Mouse (Mus musculus) heart, embryonic 16.5 days (tissue): ENCODE data around the gene Tedc2. TPM values are rescaled to one million over a fixed set of nuclear protein-coding genes. Genes with fewer than 3 reads are reported as not detected.
A peak's percentile ranks its signal among the peaks of the same experiment; 100 is the strongest.

Experiments
- ATAC-seq: fragments of 200-750 bp; cut with Nextera tagmentation; replicated peaks from 2 replicates; pipeline ENCODE4 v1.8.0; 2017; ENCODE audit warnings: moderate number of reproducible peaks; ENCODE audit not compliant: insufficient read depth, low FRiP score; ENCODE audit errors: extremely low read depth
- H3K27ac ChIP-seq: fragments of 300-500 bp; sonication (generic); 2 replicates; pipeline ENCODE4 v1.5.1; 2014; ENCODE audit warnings: mild to moderate bottlenecking, low read length, control low read depth, moderate library complexity
- H3K27me3 ChIP-seq: fragments of 300-500 bp; sonication (generic); 2 replicates; pipeline ENCODE4 v1.6.1; 2014; ENCODE audit warnings: low read length, mixed read lengths; ENCODE audit not compliant: control insufficient read depth, insufficient read depth
- H3K36me3 ChIP-seq: fragments of 300-500 bp; sonication (generic); 2 replicates; pipeline ENCODE4 v1.6.1; 2014; ENCODE audit not compliant: control insufficient read depth, insufficient read depth
- H3K4me1 ChIP-seq: fragments of 300-500 bp; sonication (generic); 2 replicates; pipeline ENCODE4 v1.6.1; 2014; ENCODE audit warnings: low read length, mixed read lengths; ENCODE audit not compliant: control insufficient read depth, insufficient read depth
- H3K4me2 ChIP-seq: fragments of 300-500 bp; sonication (generic); 2 replicates; pipeline ENCODE4 v1.6.1; 2014; ENCODE audit warnings: low read depth, mild to moderate bottlenecking, control low read depth, low read length
- H3K4me3 ChIP-seq: fragments of 300-500 bp; sonication (generic); 2 replicates; pipeline ENCODE4 v1.5.1; 2014; ENCODE audit warnings: mild to moderate bottlenecking, control low read depth, low read length
- H3K9ac ChIP-seq: fragments of 300-500 bp; sonication (generic); 2 replicates; pipeline ENCODE4 v1.6.1; 2014; ENCODE audit warnings: low read length, control low read depth
- H3K9me3 ChIP-seq: fragments of 300-500 bp; sonication (generic); replicated peaks from 2 replicates; pipeline ENCODE4 v1.6.1; 2016; ENCODE audit warnings: low read length; ENCODE audit not compliant: control insufficient read depth
- WGBS: fragments of 180-500 bp; shearing (Covaris S2); extraction: QIAGEN DNeasy Blood & Tissue Kit; methylation state at CpG from one replicate; pipeline ENCODE4 v1.1.7; 2014; 5-methylcytosine and 5-hydroxymethylcytosine counted together
- polyA plus RNA-seq: library from polyadenylated mRNA; unstranded; fragments of >200 nt; fragmentation: Nextera tagmentation; extraction: Ambion mirVana; gene quantifications from 2 replicates; pipeline ENCODE4 v1.2.1, GENCODE M21; 2015

The Tedc2 gene
- polyA plus RNA-seq, 1 experiment from 2014 or later = 4.2 TPM

- Histone ChIP-seq H3K4me3 (peak overlapping the region; percentile 91), H3K9ac (peak overlapping the region; percentile 92), H3K27me3 (no peaks in the 10 kb centered on the region), H3K36me3 (peaks cover 28% of the 10 kb centered on the region), H3K4me1 (peaks cover 11% of the 10 kb centered on the region), H3K4me2 (peak overlapping the region; percentile 81), H3K27ac (peak overlapping the region; percentile 73), H3K9me3 (no peaks in the 10 kb centered on the region)
- no peak for ATAC-seq
- WGBS = under 1% methylated on average over 32 of the region's 32 CpGs
Measured at GRCm38 (mm10) chr17:24250988-24251319, 30.3 kb upstream of the Tedc2 start.

GRCm38 (mm10) chr17:24248641-24249040 is 28.0 kb upstream of the Tedc2 start:
- Histone ChIP-seq H3K9ac (no peak overlapping the region), H3K27ac (no peak overlapping the region), H3K27me3 (no peaks in the 10 kb centered on the region), H3K36me3 (peaks cover 46% of the 10 kb centered on the region), H3K9me3 (peaks cover 6% of the 10 kb centered on the region), H3K4me2 (no peak overlapping the region), H3K4me1 (peaks cover 11% of the 10 kb centered on the region), H3K4me3 (no peak overlapping the region)
- 94% methylated on average over 2 of the region's 2 CpGs for WGBS
- no peak for ATAC-seq

- WGBS = 96% methylated on average over 8 of the region's 8 CpGs
- no peak for ATAC-seq
- no peak overlapping the region for H3K4me2 ChIP-seq
Measured at GRCm38 (mm10) chr17:24244061-24244460, 23.4 kb upstream of the Tedc2 start.

GRCm38 (mm10) chr17:24243311-24243969 is 22.8 kb upstream of the Tedc2 start:
- no peak overlapping the region for H3K9ac ChIP-seq
- no peak for ATAC-seq
- WGBS = 86% methylated on average over 4 of the region's 4 CpGs

More at GRCm38 (mm10) chr17:24244061-24244460, 23.4 kb upstream of the Tedc2 start:
- Histone ChIP-seq H3K9me3 (peaks cover 9% of the 10 kb centered on the region), H3K4me1 (no peaks in the 10 kb centered on the region), H3K27me3 (no peaks in the 10 kb centered on the region), H3K9ac (no peak overlapping the region), H3K27ac (no peak overlapping the region), H3K4me3 (no peak overlapping the region), H3K36me3 (peaks cover 83% of the 10 kb centered on the region)

GRCm38 (mm10) chr17:24236921-24237320 is 16.3 kb upstream of the Tedc2 start:
- Histone ChIP-seq H3K4me2 (no peak overlapping the region), H3K9ac (no peak overlapping the region), H3K36me3 (peaks cover 83% of the 10 kb centered on the region), H3K9me3 (peaks cover 3% of the 10 kb centered on the region), H3K27ac (no peak overlapping the region), H3K4me3 (no peak overlapping the region), H3K27me3 (no peaks in the 10 kb centered on the region), H3K4me1 (peaks cover 2% of the 10 kb centered on the region; the same call in 1 of the 2 replicates)
- 77% methylated on average over 7 of the region's 7 CpGs for WGBS
- ATAC-seq = no peak

More at GRCm38 (mm10) chr17:24243311-24243969, 22.8 kb upstream of the Tedc2 start:
- Histone ChIP-seq H3K4me1 (no peaks in the 10 kb centered on the region), H3K27ac (no peak overlapping the region), H3K9me3 (peaks cover 9% of the 10 kb centered on the region), H3K4me3 (no peak overlapping the region), H3K4me2 (no peak overlapping the region), H3K27me3 (no peaks in the 10 kb centered on the region), H3K36me3 (peaks cover 83% of the 10 kb centered on the region)

- Histone ChIP-seq H3K4me3 (no peak overlapping the region), H3K4me2 (no peak overlapping the region), H3K36me3 (peaks cover 81% of the 10 kb centered on the region), H3K4me1 (peaks cover 2% of the 10 kb centered on the region; the same call in 1 of the 2 replicates), H3K9me3 (peaks cover 3% of the 10 kb centered on the region), H3K9ac (no peak overlapping the region), H3K27ac (no peak overlapping the region), H3K27me3 (no peaks in the 10 kb centered on the region)
- 97% methylated on average over 1 of the region's 1 CpGs for WGBS
- no peak for ATAC-seq
Measured at GRCm38 (mm10) chr17:24236479-24236878, 15.8 kb upstream of the Tedc2 start.

GRCm38 (mm10) chr17:24227941-24228340 is 7.3 kb upstream of the Tedc2 start:
- 86% methylated on average over 7 of the region's 7 CpGs for WGBS
- ATAC-seq = no peak

DNA sequence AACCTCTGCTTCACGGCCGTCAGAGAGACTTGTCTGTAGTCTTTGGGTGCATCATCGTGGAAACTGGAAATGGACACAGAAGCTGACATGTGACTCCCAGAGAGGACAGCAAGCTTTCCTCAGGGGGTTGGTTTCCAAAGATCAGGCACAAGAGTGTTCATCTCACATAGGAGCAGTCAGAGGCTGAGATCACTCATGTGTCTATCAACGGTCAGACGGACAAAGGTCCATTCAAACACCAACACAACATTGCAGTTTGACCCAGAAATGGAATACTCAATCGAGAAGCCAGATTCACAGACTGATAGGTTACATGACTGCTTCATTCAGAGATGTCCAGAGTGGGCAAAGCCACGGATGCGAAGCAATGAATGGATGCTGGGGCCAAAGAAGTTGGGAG is 6.1 kb upstream of the Tedc2 start:
- H3K4me3 ChIP-seq = no peak overlapping the region
- H3K4me1 ChIP-seq = no peaks in the 10 kb centered on the region
- H3K9ac ChIP-seq = no peak overlapping the region
- no peaks in the 10 kb centered on the region for H3K27me3 ChIP-seq
- 90% methylated on average over 8 of the region's 8 CpGs for WGBS
- no peaks in the 10 kb centered on the region for H3K9me3 ChIP-seq
- H3K36me3 ChIP-seq = peaks cover 60% of the 10 kb centered on the region
- H3K4me2 ChIP-seq = no peak overlapping the region
- no peak overlapping the region for H3K27ac ChIP-seq
- no peak for ATAC-seq

More at GRCm38 (mm10) chr17:24227941-24228340, 7.3 kb upstream of the Tedc2 start:
- no peak overlapping the region for H3K9ac ChIP-seq
- H3K27me3 ChIP-seq = no peaks in the 10 kb centered on the region
- peaks cover 68% of the 10 kb centered on the region for H3K36me3 ChIP-seq
- no peaks in the 10 kb centered on the region for H3K9me3 ChIP-seq
- no peak overlapping the region for H3K4me2 ChIP-seq
- H3K4me3 ChIP-seq = no peak overlapping the region
- H3K27ac ChIP-seq = no peak overlapping the region
- H3K4me1 ChIP-seq = no peaks in the 10 kb centered on the region

GRCm38 (mm10) chr17:24225851-24226250 is 5.2 kb upstream of the Tedc2 start:
- H3K9me3 ChIP-seq = no peaks in the 10 kb centered on the region
- H3K4me1 ChIP-seq = peaks cover 4% of the 10 kb centered on the region
- H3K4me2 ChIP-seq = no peak overlapping the region
- WGBS = 77% methylated on average over 5 of the region's 5 CpGs
- no peak for ATAC-seq
- H3K9ac ChIP-seq = no peak overlapping the region
- no peak overlapping the region for H3K4me3 ChIP-seq
- H3K27ac ChIP-seq = no peak overlapping the region
- H3K36me3 ChIP-seq = peaks cover 57% of the 10 kb centered on the region
- no peaks in the 10 kb centered on the region for H3K27me3 ChIP-seq
